Mouse (Mus musculus): ENCODE data around the gene 1700086D15Rik. TPM values are rescaled to one million over a fixed set of nuclear protein-coding genes. Genes with fewer than 3 reads are reported as not detected.

1700086D15Rik gene
- total RNA-seq, 2 experiments from 2014 or later = 0.28 to 0.47 TPM

DNA sequence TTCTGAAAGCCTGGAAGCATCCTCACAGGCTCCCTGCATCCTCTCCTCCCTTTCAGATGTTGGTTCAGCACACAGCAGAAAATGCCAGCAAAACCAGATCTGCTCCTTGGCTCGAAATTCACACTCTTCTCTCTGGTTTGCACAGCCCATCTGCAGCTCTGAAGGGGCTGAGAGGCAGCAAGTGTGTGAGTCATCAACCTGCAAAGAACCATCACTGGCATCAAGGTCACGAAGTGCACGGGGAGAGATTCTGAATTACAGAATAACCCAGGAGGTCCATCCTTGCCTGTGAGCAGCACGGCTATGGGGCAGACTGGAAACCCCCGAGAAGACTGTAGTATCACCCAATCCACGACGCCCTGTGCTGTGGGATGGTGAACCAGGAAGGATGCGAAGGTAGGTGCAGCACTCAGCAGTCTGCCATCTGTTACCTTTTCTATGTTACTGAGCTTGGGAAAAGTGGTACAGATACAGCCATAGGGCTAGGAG lies 24.4 kb downstream of the 1700086D15Rik start:
- no peak for DNase-seq

DNA sequence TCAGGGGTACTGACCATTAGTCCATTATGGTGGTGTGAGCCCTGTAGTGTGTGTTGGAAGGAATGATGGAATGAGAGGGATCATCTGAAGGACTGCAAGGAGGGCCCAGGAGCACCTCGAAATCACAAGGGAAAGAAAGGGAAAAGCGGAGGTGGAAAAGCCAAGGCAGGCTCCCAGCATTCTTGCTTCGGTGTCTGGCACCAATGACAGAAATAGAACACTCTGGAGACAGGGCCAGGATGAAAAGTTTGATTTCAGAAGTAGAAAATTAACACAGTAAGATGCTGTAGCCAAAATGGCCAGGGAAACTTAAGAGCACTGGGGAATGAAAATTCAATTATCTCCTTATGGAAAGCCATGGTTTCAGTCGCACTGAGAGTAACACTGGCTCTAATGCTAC lies 26.0 kb downstream of the 1700086D15Rik start:
- no peak for DNase-seq

DNA sequence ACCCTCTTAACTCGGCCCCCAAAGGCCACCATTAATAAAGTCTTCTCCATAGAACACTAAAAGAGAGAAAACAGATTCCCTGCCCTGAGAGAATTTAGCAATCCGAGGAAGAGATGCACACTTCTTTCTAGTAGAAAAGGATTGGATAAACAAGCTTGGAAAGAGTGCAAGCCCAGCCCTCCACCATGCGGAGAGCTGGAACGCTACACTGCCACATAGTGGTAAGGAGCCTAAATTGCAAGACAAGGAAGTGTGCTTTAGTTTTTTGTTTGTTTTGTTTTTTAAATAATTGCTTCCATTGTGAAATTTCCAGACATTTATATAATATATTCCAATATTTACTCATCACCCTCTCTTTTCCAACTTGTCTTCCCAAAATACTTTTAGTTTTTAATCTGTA lies 30.6 kb downstream of the 1700086D15Rik start:
- DNase-seq = no peak

DNA sequence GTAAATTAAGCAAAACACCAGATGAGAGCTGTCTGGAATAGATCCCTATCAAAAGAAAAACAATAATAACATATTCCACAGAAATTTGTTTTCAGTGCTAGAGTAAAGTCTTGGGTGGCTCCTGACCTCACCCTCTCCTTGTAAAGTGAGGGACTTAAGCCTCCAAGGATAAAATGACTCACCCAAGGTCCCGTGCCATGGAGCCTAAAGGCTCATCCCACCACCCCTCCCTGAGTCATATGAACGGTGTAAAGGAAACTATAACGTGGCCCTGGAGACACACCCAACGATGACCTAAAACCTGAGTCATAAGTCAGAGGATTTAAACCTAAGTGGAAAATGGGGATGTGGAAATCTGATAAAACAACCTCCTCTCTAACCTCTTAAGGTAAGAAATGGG lies 31.0 kb downstream of the 1700086D15Rik start:
- no peak for DNase-seq

DNA sequence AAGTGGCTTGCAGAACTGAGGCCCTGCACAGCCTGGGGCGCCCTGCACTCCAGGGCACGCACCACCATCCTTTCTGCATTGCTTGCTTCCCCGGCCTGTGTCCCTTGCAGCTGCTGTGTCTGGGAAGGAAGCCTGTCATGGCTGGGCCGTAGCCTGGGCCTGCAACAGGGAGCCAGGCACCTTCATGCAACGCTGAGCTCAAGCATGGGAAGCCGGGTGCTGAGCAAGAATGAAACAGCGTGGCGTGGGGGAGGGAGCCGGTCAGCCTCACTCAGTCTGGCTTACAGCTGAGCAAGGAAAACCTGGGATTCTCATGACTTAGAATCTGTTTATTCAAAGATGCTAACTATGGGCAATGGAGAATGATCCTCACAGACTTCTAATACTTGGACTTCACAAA lies 33.1 kb downstream of the 1700086D15Rik start:
- DNase-seq = peak; percentile 25

DNA sequence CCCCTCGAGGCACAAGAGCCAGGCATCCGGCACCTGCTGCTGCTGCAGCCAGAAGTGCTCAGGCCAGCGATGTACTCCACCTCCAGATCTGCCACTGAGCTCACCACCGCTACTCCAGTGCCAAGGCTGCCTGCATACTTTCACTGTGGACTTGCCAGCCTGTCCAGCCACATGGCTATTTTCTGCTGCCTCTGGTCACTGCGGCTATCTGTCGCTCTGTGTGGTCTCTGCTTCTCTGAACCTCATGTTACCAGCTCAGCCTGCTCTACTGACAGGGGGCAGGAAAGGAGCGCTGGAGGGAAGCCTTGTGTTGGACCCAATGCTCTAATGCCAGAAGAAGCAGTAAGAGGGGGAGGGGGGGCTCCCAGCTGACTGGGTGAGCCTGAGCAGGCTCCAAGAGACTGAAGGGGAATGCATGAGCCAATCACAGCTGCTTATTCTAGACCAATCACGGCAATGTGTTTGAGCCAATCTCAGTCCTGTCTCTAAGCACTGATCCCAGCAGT lies 34.7 kb downstream of the 1700086D15Rik start:
- peak; percentile 24 for DNase-seq

DNA sequence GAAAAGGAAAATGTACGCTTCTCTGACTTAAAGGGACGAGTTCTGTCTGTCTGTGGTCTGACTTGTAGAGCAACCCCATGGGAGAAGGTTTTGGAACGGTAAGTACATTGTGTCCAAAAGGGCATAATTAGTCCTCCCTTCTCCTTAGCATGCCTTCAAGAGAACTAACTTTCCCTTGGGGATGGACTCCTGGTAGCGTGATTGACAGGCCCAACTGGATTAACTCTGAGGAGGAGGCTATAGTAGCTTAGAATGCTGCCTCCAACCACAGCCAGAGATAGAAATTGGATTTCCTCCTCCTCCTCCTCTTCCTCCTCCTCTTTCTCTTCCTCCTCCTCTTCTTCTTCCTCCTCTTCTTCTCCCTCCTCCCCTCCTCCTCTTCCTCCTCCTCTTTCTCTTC lies 39.4 kb downstream of the 1700086D15Rik start:
- DNase-seq = no peak

DNA sequence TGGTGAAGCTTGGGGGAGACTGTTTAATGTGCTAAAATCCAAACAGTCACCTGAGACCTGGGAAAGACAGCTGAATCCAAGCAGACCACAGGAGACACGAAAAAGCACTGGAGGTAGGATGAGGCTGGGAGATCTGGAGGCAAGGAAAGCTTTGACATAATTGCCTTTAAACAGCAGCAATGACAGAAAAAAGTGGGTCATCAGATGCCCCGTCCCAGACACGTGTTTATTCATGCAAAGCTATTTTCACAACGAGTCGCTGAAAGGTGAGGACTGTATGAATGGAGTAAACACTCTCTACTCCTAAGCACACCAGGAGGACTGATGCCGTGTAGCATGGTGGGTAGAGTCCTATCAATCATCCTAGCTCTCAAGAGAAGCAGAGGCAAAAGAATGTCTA lies 43.9 kb downstream of the 1700086D15Rik start:
- DNase-seq = no peak

DNA sequence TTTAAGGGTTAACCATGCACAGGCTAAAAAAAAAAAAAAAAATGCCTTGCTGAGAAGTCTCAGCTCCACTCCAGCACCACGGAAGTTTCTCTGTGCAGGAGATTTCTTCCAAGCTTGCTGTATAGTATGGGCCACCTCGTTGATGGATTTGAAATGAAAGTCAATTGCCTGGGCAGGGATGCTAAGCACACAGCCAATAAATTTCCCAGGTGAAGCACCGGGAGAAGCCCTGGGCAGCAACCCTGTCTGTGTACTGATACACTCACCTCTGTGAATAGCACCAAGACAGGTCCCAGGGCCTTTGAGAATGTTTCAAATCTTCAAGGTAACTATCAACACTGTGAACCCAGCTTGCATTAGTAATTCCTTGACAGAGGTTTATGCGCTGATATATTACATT lies 47.6 kb downstream of the 1700086D15Rik start:
- no peak for DNase-seq

DNA sequence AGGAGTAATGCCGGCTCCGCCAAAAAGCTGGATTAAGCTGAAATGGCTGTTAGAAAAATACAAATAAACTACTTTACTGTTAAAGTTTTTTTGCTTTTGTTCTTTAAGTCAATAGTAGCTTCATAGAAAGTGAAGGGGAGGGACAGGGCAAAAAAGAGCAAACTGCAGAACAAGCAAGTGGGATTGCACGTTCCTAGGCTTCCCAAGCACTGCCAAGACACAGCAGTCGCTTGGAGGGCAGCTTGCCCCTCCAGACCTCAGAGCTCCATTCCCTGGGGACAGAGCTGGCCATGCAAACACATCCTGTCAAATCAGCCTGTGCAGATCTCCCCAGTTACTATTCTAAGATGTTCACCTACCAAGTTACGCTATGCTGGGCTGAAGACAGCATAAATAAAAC lies 48.0 kb downstream of the 1700086D15Rik start:
- no peak for DNase-seq

DNA sequence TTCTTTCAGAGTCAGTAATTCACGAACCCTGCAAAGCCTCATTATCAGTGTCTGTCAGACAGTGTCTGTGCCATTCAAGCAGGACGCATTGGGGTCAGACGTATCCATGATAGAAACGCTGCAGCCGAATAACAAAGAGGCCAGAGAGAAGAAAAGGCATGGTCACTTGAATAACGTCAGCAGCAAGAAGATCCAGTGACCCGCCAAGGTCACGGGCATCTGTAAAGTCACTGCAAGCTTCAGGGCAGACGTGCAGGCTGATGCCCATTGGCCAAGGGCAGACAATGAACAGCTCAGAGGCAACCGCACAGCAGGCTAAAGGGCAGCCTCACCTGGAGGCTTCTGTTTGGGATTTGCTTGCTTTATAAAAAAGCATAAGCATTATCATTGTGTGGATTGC lies 49.6 kb downstream of the 1700086D15Rik start:
- no peak for DNase-seq

DNA sequence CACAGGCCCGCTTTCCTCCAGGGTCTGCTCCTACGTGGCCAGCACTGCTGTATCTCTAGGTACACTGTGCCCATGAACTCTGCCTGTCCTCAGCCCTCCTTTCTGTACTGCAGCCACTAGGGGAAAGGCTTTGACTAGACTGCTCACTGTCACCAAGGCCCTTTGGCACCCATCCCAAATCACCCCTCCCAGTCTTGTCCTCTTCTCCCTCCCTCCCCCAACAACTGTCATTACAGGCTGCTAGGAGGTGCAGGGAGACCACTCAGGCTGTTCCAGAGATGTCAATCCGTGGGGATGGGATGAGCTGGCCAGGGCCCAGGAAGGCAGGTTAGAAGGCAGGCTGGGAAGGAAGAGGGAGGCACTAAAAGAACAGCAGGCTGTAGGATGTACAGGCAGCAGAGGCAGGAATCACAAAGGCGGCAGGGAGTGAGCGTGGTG lies 51.9 kb downstream of the 1700086D15Rik start:
- DNase-seq = no peak

DNA sequence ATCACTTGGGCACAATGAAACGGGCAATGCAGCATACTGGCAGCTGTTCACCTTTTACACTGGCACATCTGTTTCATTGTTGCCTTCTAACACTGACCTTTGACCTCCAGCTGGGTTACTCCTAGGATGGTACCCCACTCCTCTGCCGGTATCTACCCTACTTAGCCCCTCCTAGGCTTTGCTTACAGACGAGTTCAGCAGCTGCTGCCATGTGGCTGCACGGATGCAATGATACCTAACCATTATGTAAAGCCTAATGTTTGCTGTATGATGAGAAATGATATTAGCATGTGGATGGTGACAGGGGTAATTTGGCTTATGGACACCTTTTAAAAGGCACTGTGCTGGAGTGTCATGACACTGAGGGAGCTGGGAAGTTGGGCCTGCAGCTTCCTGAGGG lies 52.5 kb downstream of the 1700086D15Rik start:
- DNase-seq = no peak

DNA sequence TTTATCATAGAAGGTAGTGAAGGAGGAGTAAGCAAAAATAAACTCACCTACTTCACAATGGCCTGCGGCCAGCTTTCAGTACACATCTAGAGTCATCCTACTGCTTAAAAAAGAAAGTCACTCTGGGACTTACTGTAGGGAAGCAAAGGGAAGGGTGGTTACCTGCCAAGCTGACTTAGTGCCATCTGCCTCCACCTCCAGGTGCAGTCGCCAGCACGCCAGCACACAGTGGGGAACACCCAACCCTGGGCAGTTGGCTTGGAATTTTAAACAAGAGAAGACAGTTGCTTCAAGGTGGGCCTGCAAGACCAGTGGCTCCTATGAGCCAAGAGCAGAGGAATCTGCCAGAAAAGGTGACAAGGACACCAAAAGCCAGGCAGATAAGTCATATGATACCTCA lies 55.6 kb downstream of the 1700086D15Rik start:
- no peak for DNase-seq

Other genes with a start within 250 kb of the 1700086D15Rik start
- gene Elac2, start 180.9 kb downstream of the 1700086D15Rik start, total RNA-seq (2021) = 10 to 100 TPM; 19.6 to 21.4 TPM
- 1 to 10 TPM; 6.0 to 7.7 TPM for gene Arhgap44, start 3.1 kb upstream of the 1700086D15Rik start, total RNA-seq (2021)
- gene Myocd, start 110.1 kb upstream of the 1700086D15Rik start, total RNA-seq (2021) = 1 to 10 TPM; 1.5 to 1.6 TPM